Mouse (Mus musculus): ENCODE measurements around the gene Arvcf. TPM values are rescaled to one million over a fixed set of nuclear protein-coding genes. Genes with fewer than 3 reads are reported as not detected.

The Arvcf gene
- total RNA-seq, 2 experiments from 2014 or later = 46.2 to 53.9 TPM

DNA sequence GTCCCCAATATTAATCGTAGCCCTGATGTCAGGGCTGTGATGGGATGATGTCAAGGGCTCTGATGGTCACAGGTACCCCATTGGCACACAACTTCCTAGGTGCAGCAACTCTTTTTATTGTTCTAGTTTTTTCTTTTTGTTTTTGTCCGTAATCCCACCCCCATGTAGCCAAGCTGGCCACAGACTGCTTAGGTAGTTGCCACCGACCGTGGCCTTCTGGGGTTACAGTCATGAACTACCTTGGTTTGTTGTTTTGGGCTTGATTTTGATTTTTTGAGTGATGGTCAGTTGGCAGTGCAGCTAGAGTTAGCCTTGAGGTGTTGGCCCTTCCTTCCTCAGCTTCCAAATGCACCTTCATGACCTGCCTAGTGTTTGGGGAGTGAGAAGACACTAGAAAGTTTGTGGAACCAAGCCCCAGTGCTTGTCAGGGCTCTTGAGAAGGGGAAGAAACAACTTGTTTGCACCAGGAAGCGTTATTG lies 78.9 kb downstream of the Arvcf start, which contains the start of gene Comt:
Comt (minus strand) TSS at position 51 of the 479 bp plus-strand sequence.
- DNase-seq (ENCODE audit: low spot score in 2 of 2) = no peak

- no peak for DNase-seq (ENCODE audit: low spot score in 2 of 2)
Observed at GRCm38 (mm10) chr16:18428011-18428515, 80.1 kb downstream of the Arvcf start.

- no peak for DNase-seq (ENCODE audit: low spot score in 2 of 2)
Observed at GRCm38 (mm10) chr16:18428516-18429042, 80.6 kb downstream of the Arvcf start.

- no peak for DNase-seq (ENCODE audit: low spot score in 2 of 2)
Observed at GRCm38 (mm10) chr16:18429641-18430040, 81.7 kb downstream of the Arvcf start.

GRCm38 (mm10) chr16:18430641-18431212 lies 82.7 kb downstream of the Arvcf start:
- DNase-seq (ENCODE audit: low spot score in 2 of 2) = no peak

DNA sequence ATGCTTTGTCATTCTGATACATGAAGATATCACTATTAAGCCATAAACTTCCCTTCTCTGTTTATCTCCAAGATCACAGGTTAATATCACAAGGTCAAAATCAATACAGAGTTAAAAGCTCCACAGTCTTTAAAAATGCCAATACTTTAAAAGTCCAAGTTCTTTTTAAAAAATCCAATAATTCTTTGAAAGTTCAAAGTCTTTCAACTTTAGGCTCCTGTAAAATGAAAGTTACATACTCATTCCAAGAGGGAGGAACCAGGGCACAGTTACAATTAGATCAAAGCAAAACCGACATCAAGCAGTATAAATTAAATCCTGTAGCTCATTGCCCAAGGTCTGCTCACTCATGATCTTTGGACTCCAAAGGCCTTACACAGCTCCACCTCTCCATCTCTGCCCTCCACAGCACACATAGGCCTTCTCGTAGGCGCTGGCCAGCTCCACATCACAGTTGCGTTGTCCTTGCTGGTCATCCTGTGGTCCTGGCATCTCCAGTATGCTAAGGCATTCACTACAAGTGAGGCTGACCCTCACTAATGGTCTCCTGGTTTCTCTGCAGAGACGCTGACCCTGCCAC lies 85.4 kb downstream of the Arvcf start:
- DNase-seq (ENCODE audit: low spot score in 2 of 2) = no peak

- no peak for DNase-seq (ENCODE audit: low spot score in 2 of 2)
Observed at GRCm38 (mm10) chr16:18436128-18436527, 88.1 kb downstream of the Arvcf start.

GRCm38 (mm10) chr16:18443385-18443841 lies 95.4 kb downstream of the Arvcf start:
- peak; percentile 99 for DNase-seq (ENCODE audit: low spot score in 2 of 2)

DNA sequence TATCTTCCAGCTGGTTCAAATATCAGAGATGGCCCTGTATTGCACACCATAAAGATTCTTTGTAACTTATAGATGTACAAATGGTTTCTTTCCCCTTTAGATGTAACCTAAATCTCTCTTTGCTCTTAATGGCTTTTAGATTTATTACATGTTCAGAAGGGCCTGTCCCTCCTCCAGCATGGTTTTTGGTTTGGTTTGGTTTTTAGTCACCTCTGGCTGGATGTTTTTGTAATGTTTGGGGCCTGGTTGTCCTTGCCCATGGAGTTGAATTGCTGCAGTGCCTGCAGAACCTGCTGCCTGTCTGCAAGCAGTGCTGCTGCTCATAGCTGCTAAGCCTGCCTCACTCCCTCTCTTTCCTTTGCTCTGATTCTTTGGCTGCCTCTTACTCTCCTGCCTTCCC lies 99.3 kb downstream of the Arvcf start:
- no peak for DNase-seq (ENCODE audit: low spot score in 2 of 2)

DNA sequence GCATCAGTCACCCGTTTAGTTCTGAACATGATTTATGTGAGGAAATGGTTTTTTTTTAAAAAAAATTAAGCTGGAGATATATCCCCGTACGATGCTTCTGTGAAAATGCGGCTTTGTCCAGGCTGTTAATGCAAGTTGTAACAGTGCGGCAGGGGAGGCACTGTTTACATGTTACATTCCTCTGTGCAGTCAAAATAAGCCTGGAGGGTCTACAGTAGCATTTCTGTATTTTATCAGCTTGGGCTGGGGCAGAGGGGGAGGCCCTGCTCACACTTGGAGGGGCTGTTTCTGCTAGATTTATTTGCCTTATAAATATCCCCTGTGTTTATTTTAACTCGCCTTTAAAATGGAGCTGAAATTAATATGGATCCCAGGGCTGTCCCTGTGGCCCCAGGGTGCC lies 100.1 kb downstream of the Arvcf start:
- no peak for DNase-seq (ENCODE audit: low spot score in 2 of 2)

DNA sequence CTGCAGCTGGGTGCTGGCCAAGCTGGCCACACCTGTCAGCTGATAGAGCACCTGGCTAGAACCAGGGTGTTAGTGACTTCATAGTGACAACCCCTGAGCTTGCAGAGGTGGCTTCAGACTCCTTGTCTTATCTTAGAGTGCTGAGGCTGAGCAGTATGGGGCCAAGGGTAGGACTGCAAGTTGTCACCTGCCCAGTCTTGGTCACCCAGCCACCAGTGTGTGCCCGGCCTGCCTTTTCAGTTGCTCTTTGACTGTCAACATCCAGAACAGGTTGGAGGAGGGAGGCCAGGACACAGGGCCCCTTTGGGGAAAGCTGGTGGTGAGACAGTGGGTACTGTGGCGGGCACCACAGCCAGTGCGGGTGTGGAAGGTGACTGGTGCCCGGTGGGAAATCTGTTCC lies 101.0 kb downstream of the Arvcf start:
- DNase-seq (ENCODE audit: low spot score in 2 of 2) = no peak

DNA sequence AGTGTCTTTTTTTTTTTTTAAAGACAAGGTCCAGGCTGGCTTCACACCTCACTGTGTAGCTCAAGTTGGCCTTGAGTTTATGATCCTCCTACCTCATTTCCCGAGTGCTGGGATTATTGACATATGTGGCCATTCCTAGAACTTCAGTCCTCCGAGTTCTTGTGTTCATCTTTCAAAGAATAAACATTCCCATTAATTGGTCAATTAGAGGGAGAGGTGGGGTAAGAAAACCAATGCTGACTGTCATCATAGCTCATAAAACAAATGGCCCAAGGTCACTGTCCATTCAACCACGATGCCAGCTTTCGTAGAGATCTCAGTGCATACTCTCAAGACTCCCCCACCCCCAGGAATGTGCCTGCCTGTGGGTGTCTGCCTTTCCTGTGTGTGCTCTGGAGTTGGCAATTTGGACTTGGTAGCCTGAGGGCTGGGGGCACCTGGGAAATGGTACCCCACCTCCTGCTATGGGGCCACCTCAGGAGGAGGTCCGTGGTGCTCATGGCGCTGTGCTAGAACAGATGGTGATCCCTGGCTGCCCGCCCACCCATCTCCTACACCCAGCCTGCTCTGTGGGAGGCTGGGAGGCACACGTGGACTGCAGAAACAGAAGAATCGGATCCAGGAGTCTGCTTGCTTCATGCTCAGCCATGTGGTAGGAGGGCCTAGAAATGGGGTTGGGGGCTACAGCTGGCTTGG lies 103.7 kb downstream of the Arvcf start:
- peak; percentile 55 to 64 for DNase-seq (ENCODE audit: low spot score in 2 of 2)

DNA sequence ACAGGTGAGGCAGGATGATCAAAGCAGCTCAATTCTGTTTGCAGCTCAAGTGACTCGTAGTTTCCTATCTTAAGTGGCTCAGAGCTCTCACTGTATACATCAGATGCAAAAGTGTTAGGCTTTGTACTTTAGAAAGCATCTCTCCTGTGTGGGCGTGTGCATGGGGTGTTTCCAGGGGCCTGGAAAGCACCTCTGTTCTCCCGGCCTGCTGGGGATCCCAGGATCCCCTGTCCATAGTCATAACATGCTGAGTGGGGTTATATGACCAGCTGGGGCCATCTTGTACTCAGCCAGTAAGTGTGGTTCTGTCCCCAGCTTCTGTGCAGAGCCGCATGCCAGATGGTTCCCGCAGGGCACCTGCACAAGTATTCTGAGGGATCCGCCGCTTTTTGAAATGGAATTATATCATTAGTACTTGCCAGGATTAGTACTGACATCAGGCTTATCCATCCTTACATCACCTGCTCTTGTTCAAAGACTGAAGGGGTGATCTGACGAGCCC lies 104.4 kb downstream of the Arvcf start:
- peak; percentile 23 to 43 for DNase-seq (ENCODE audit: low spot score in 2 of 2)

GRCm38 (mm10) chr16:18453846-18454245 lies 105.9 kb downstream of the Arvcf start:
- no peak for DNase-seq (ENCODE audit: low spot score in 2 of 2)

DNA sequence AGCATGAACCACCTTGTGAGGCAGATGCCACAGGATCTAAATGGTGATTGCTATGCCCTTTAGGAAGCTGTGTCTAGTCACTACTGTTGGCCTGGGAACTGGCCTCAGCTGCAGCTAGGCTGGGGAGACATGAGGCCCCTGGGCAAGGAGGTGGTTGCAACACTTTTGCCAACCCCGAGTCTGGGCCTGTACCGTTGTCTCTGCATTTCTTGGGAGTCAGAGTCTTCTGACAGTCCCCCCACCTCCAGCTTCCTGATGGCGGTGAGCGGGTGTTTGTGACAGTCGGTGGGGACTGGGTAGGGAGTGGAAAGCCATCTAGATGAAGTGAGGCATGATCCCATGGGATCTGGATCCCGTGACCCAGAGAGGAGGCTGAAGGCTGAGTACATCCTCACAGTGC lies 107.4 kb downstream of the Arvcf start:
- DNase-seq (ENCODE audit: low spot score in 2 of 2) = no peak

Small RNA genes within 50 kb of the gene (microRNA-seq; reads per million reads assigned to microRNA genes)
- gene Gm26219 (0 reads per million in 2 experiments), gene Mir185 (169 to 1,061 reads per million in 2 experiments)

Other genes with a start within 250 kb of the Arvcf start
- 10 to 100 TPM; 76.3 to 78.0 TPM for gene Rtn4r, start 220.5 kb upstream of the Arvcf start, total RNA-seq (2021)
- not detected for gene Ccdc188, start 130.3 kb upstream of the Arvcf start, total RNA-seq (2021)
- gene Zdhhc8, start 113.0 kb upstream of the Arvcf start, total RNA-seq (2021) = 10 to 100 TPM; 73.9 to 75.1 TPM
- 10 to 100 TPM; 54.4 to 65.1 TPM for gene Trmt2a, start 99.5 kb upstream of the Arvcf start, total RNA-seq (2021)
- gene Ranbp1, start 99.5 kb upstream of the Arvcf start, total RNA-seq (2021) = 100 to 1,000 TPM; 133 to 147 TPM
- gene Gm49776, start 89.9 kb upstream of the Arvcf start, total RNA-seq (2021) = not detected
- 10 to 100 TPM; 39.1 to 41.4 TPM for gene Dgcr8, start 58.9 kb upstream of the Arvcf start, total RNA-seq (2021)
- gene Tango2, start 79 bp upstream of the Arvcf start, total RNA-seq (2021) = 100 to 1,000 TPM; 100 to 102 TPM
- 10 to 100 TPM; 22.1 to 28.4 TPM for gene Txnrd2, start 78.2 kb downstream of the Arvcf start, total RNA-seq (2021)
- gene Comt, start 78.7 kb downstream of the Arvcf start, total RNA-seq (2021) = 10 to 100 TPM; 55.3 to 59.8 TPM
- gene Gnb1l, start 150.5 kb downstream of the Arvcf start, total RNA-seq (2021) = 1 to 10 TPM; 6.9 to 7.4 TPM
- 10 to 100 TPM in 1 of 2 experiments, 1 to 10 TPM in 1; 9.1 to 10.0 TPM for gene Rtl10, start 150.7 kb downstream of the Arvcf start, total RNA-seq (2021)
- 1 to 10 TPM; 1.9 to 2.7 TPM for gene Tbx1, start 242.5 kb downstream of the Arvcf start, total RNA-seq (2021)